Mouse (Mus musculus): ENCODE results near the gene Olfr1053. TPM values are rescaled to one million over a fixed set of nuclear protein-coding genes. Genes with fewer than 3 reads are reported as not detected.
"Not testable (repeated sequence)": the region's sequence is repeated elsewhere in the genome, so short reads cannot be mapped to it uniquely, and the experiment has no call there.

Olfr1053 gene
- total RNA-seq (2017): not detected in 3 replicates

DNA sequence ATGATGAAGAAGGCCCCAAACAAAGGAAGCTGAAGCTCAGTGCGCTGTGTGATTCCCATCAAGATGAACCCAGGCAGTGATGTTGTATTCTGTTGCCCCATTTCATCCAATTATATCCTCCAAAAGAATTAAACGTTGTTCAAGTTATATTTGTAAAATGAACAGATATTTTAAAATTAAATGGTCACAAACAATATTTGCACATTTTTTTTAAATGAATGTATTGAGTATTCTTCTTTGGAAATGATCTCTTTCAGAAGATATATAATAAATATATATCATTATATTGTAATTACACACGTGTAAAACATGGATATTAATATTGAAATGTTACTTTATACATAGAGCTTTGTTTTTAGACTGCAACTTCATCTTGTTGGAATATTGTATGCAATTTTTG is at the start of gene Olfr1053:
Gene Olfr1053, minus strand, starts transcription at position 101 of the 400 bp plus-strand sequence.
- no peak for ATAC-seq (replicated peaks; ENCODE audit: insufficient number of reproducible peaks, low FRiP score, low TSS enrichment, poor library complexity, severe bottlenecking)

DNA sequence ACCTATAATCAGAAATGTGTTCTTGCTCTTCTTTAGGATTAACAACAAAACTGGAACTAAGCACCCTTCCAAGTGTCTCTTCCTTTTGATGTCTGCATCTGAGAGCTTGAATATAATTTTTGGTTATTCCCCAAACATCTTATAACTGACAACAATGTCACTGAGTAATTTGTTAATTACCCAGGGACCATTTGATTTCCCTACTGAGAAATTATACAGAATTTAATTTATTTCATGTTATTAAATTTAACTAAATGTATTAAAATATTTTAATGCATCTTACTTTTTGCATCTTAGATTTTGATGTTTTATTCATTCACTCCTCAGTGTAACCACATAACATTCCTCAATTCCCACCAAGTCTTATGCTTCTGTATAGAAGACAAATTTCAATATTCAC is 47.3 kb upstream of the Olfr1053 start, which contains the start of gene Olfr1056:
Gene Olfr1056, minus strand, starts transcription at position 101 of the 400 bp plus-strand sequence.
- ATAC-seq (replicated peaks; ENCODE audit: insufficient number of reproducible peaks, low FRiP score, low TSS enrichment, poor library complexity, severe bottlenecking): no peak

DNA sequence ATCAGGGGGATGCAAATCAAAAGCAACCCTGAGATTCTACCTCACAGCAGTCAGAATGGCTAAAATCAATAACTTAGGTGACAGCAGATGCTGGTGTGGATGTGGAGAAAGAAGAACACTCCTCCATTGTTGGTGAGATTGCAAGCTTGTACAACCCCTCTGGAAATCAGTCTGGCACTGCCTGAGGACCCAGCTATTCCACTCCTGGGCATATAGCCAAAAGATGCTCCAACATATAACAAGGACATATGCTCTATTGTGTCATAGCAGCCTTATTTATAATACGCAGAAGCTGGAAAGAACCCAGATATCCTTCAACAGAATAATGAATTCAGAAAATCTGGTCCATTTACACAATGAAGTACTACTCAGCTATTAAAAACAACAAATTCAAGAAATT is 36.7 kb upstream of the Olfr1053 start:
- not testable (repeated sequence) for ATAC-seq (replicated peaks; ENCODE audit: insufficient number of reproducible peaks, low FRiP score, low TSS enrichment, poor library complexity, severe bottlenecking)

DNA sequence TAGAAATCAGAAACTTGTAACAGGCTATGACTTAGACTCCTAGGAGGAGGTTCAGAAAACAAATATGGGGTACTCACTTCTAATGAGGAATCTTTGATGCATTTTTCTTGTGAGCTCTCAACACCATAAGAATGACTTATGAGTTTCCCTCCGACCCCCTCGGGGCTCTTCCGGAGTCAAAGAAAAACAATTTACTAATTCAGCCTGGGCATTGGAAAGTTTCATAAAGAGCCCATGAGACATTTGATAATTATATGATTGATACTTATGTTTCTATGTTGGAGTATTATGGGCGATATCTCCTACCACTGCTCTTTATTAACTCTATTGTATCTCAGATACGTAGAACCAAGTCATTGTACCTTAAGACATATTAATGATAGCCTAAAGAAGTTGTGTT is 35.1 kb upstream of the Olfr1053 start, which contains the start of gene Olfr1055:
Gene Olfr1055, minus strand, starts transcription at position 101 of the 400 bp plus-strand sequence.
- ATAC-seq (replicated peaks; ENCODE audit: insufficient number of reproducible peaks, low FRiP score, low TSS enrichment, poor library complexity, severe bottlenecking): no peak

DNA sequence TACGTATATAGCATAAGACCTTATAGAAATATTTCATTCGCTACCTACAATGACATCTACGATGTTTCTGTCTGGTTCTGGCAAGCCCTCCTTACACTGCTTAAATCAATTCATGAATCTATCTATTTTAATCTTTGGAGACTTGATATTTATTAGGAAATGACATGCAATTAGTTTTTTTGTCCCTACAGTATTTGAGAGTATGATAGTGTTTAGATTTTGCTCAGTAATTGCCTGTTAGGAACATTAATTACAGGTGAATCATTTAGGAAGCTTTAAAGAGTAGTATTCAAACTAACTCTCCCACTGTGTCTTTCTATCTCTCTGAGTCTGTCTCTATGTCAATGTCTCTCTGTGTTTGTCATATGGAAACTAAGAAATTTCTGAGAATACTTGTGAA is 20.2 kb upstream of the Olfr1053 start, which contains the start of gene Olfr1054:
Gene Olfr1054, minus strand, starts transcription at position 101 of the 400 bp plus-strand sequence.
- ATAC-seq (replicated peaks; ENCODE audit: insufficient number of reproducible peaks, low FRiP score, low TSS enrichment, poor library complexity, severe bottlenecking): no peak

DNA sequence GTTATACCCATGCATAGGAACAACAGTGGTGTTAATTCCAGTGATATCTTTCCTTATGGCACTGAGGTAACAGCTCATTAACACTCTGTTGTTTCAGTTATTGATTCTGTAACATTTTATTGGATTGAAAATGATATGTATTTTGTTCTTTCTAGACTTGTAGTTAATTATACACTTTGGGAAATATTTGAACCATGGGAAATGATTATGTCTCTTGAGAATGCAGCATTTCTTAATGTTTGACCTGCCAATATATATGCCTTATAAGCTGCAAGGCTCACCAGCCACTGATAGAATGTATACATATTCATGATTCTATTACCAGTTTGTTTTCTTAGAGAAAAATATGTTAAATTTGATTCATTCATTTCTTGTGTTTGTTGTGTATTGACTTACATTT is 22.9 kb downstream of the Olfr1053 start, which contains the start of gene Olfr1052:
Gene Olfr1052, plus strand, starts transcription at position 301 of the 400 bp plus-strand sequence.
- no peak for ATAC-seq (replicated peaks; ENCODE audit: insufficient number of reproducible peaks, low FRiP score, low TSS enrichment, poor library complexity, severe bottlenecking)

DNA sequence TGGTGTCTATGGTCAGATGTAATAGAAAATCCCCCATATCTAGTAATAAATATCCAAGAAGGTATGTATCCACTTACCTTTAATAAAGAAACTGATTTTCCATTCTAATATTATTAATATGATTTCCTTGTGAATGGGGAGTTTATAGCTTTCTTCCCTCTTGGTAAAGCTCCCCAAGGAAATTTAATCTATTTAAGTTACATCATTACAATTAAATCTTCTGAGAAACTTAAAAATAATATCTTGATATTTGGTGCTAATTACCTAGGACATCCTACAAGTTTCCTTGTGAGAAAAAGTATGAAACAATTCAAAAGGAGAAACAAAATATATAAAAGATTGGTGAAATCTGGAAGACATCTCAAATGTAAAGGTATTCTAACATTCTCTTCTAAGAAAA is 36.1 kb downstream of the Olfr1053 start, which contains the start of gene Olfr1051:
Gene Olfr1051, minus strand, starts transcription at position 101 of the 400 bp plus-strand sequence.
- not testable (repeated sequence) for ATAC-seq (replicated peaks; ENCODE audit: insufficient number of reproducible peaks, low FRiP score, low TSS enrichment, poor library complexity, severe bottlenecking)

Other genes starting within 250 kb of the Olfr1053 start
- gene Olfr1036, start 241.3 kb downstream of the Olfr1053 start, total RNA-seq (2017): not detected in 3 replicates
- not detected in 3 replicates for gene Olfr1037, start 227.9 kb downstream of the Olfr1053 start, total RNA-seq (2017)
- not detected in 3 replicates for gene Olfr1039, start 179.4 kb downstream of the Olfr1053 start, total RNA-seq (2017)
- not detected in 3 replicates for gene Olfr1040, start 168.6 kb downstream of the Olfr1053 start, total RNA-seq (2017)
- gene Olfr1042, start 153.4 kb downstream of the Olfr1053 start, total RNA-seq (2017): not detected in 3 replicates
- gene Olfr1043, start 147.8 kb downstream of the Olfr1053 start, total RNA-seq (2017): not detected in 3 replicates
- gene Olfr1044, start 137.5 kb downstream of the Olfr1053 start, total RNA-seq (2017): not detected in 3 replicates
- not detected in 3 replicates for gene Olfr52, start 129.6 kb downstream of the Olfr1053 start, total RNA-seq (2017)
- gene Olfr1045, start 112.3 kb downstream of the Olfr1053 start, total RNA-seq (2017): not detected in 3 replicates
- gene Olfr1046, start 96.0 kb downstream of the Olfr1053 start, total RNA-seq (2017): not detected in 3 replicates
- gene Olfr1047, start 83.9 kb downstream of the Olfr1053 start, total RNA-seq (2017): not detected in 3 replicates
- gene Olfr1048, start 75.0 kb downstream of the Olfr1053 start, total RNA-seq (2017): not detected in 3 replicates
- gene Olfr1049, start 57.0 kb downstream of the Olfr1053 start, total RNA-seq (2017): not detected in 3 replicates
- not detected in 3 replicates for gene Olfr1051, start 36.2 kb downstream of the Olfr1053 start, total RNA-seq (2017)
- not detected in 3 replicates for gene Olfr1052, start 22.8 kb downstream of the Olfr1053 start, total RNA-seq (2017)
- gene Olfr1054, start 20.1 kb upstream of the Olfr1053 start, total RNA-seq (2017): not detected in 3 replicates
- not detected in 3 replicates for gene Olfr1055, start 35.0 kb upstream of the Olfr1053 start, total RNA-seq (2017)
- 0.64 TPM in 1 of 3 replicates, not detected in the others for gene Olfr1056, start 47.2 kb upstream of the Olfr1053 start, total RNA-seq (2017)
- gene Olfr1057, start 63.1 kb upstream of the Olfr1053 start, total RNA-seq (2017): not detected in 3 replicates
- not detected in 3 replicates for gene Olfr1058, start 73.3 kb upstream of the Olfr1053 start, total RNA-seq (2017)
- not detected in 3 replicates for gene Olfr1061, start 98.8 kb upstream of the Olfr1053 start, total RNA-seq (2017)
- not detected in 3 replicates for gene Olfr1062, start 111.5 kb upstream of the Olfr1053 start, total RNA-seq (2017)
- not detected in 3 replicates for gene Olfr1065, start 135.3 kb upstream of the Olfr1053 start, total RNA-seq (2017)
- gene Olfr1066, start 141.0 kb upstream of the Olfr1053 start, total RNA-seq (2017): not detected in 3 replicates
- gene Olfr228, start 172.1 kb upstream of the Olfr1053 start, total RNA-seq (2017): not detected in 3 replicates
- gene Olfr1076, start 193.2 kb upstream of the Olfr1053 start, total RNA-seq (2017): not detected in 3 replicates
- not detected in 3 replicates for gene Olfr1079, start 227.2 kb upstream of the Olfr1053 start, total RNA-seq (2017)
- gene Olfr1080, start 243.0 kb upstream of the Olfr1053 start, total RNA-seq (2017): not detected in 3 replicates

Data from monocyte, adult 5-6 weeks (primary cell).